Mouse (Mus musculus) hindlimb bud, embryonic 11.5 days (tissue): Measurements from ENCODE around the gene Oxct2a.

Experiments used
- DNase-seq: peaks from one replicate; pipeline ENCODE4 v3.0.0-alpha.2; 2012; ENCODE audit warnings: low read depth, low spot score; ENCODE audit errors: extremely low spot score

Oxct2a gene

GRCm38 (mm10) chr4:123280117-123280516 is 43.3 kb downstream of the Oxct2a start:
- DNase-seq, result no peak
